Mouse (Mus musculus) lung, postnatal 14 days (tissue): ENCODE data around the gene Alk.
"Not testable (repeated sequence)": the region's sequence is repeated elsewhere in the genome, so short reads cannot be mapped to it uniquely, and the experiment has no call there.

Experiments used
- DNase-seq: peaks from one replicate; pipeline ENCODE4 v3.0.0; 2021

Alk gene

DNA sequence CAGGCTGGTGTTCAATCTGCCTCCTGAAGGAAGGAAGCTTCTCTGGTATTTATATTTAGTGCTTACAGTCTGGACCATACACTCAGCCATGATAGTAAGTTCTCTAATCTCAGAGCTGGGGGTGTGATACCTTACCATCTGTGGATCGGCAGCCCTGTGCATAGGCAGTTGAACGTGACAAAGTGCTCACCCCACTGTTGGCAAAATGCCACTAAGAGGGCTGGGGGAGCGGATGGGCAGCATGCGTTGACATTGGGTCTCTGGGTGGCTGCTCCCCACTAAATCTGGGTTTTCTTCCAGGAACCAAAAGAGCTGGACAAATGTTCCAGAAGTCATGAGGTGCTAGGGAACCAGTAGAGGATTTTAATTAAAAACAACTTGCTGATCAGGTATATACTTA is 78.1 kb downstream of the Alk start:
- no peak for DNase-seq

DNA sequence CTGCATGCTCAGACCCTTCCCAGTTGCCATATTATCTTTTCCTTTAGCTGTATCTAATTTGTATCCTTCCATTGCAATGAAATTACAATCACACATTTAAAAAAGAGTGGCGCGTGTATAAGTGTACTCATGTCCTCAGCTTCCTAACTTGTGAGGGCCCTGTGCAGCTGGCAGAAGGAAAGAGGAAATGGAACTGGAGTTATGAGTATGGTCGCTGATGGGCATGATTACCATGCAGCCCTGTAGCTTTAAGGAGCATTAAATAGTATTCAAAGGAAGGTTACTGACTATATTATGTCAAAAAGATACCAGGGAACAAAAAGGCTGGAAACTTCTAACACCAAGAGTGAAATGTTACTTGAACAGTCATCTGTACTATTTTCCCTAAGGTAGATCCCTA is 79.6 kb downstream of the Alk start:
- DNase-seq = no peak

DNA sequence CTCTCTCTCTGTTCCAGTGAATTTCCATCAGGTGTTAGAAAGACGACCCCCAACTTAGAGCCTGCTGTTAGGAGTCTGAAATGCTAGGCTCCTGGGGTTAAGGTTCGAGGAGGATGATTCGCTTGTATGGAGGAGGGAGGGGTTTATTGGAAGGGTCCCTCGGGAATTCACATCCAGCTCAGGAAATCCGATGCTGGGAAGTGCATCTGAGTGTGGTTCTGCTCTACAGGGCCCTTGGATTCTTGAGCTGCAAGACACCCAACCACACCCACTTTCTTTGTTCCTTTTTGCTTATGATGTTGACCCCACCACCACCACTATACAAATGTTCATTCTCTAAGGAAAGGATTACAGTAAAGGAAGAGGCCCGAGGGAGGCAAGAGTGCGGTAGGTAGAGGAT is 81.4 kb downstream of the Alk start:
- no peak for DNase-seq

DNA sequence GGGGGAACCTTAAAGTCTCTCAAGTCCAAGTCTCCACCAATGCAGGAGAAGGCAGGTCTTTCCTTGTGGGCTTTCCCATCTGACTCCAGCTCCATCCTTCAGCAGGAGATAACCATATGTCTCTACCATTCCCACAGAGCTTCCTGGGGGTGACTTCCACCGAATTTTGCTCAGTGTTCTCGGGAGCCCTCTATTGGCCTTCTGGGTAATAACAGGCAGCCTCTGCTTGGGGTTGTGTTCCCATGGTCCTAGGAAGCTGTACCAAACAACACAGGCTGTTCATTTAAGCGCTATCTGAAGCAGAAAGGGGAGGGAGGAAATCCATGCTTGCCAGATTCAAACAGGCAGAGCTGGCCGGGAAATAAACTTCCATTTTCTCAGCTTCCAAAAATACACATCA is 82.0 kb downstream of the Alk start:
- DNase-seq = peak; percentile 52

DNA sequence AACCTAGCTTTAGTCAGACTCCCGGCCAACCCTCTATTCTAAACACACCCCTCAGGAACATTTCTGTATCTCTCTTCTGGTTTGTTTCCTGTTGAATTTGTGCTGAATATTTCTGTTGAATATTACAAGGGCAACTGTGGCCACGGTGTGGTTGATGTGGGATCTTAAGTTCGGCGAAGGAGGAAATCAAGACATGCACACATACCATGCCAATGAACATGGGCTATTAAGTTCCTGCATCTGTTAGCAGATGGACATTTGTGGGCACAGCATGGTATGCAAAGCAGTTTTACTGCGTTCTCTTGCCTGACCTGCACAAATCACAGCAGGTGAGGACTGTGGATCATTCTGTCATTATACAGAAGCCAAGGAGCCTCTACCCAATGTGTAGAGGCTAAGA is 83.1 kb downstream of the Alk start:
- DNase-seq = no peak

DNA sequence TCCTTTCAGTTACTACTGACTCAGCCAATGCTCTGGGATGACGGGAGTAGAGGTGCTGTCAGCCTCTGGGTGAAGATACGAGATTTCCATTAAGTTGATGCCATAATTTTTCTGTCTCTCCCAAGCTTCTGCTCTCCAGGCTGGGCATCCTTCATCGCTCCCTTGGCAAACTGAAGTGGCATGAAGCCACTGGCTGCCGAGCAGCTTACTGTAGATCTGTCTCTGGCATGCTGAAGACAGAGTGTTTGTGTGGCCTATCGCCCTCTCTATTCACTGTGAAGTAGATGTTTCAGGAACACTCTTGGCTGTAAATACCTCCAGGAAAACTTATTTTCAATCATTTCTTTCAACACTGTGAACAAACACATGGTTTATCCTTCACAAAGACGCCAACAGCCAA is 93.7 kb downstream of the Alk start:
- DNase-seq = no peak

DNA sequence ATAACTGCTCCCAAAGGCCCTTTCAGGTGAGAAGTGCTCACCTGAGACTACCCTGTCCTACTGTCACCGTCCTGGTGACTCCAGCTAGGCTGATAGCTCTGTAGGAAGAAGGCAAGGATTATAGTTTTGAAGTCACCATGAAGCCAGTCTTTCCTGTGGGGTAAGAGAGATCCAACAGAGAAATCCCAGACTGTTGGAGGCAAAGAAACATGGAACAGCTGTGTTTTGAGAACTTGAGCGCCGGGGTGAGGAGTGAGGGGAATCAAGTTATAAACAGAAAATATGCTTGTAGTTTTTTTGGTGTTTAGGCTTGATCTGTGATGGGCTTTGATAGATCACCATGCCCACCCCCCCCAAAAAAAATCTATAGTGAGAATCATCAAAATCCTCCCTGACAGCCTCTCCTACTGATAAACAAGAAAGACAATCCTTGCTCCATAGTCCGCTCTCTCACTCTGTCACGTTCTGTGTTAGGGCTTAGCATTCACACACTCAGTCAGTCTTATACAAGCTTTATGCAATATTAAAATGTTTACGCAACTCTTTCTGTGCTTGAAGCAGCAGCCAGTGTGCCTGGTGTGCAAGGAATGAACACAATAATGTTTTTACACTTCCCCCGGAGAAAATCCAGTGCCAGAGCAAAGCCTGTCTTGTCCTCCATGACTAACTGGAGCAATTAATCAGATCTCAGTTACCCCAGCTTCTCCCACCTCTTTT is 95.6 kb downstream of the Alk start:
- DNase-seq = no peak

DNA sequence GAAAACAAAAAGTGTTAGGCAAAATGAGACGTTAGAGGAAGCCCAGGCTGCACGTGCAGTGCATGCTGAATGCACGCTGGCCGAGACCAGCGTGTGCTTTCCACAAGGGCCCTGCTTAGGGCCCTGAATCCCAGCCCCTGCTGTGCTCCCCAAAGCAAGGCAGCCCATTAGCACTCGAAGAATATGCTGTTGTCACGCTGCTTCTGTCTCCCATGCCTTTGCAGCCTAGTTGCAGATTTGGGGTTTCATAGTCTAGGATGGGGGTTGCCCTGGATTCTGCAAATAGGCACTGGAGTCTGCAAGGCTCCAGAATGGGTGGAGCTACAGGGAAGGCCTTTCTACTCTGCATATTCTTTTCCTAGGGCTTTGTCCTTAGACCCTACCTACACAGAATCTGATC is 99.2 kb downstream of the Alk start:
- no peak for DNase-seq

DNA sequence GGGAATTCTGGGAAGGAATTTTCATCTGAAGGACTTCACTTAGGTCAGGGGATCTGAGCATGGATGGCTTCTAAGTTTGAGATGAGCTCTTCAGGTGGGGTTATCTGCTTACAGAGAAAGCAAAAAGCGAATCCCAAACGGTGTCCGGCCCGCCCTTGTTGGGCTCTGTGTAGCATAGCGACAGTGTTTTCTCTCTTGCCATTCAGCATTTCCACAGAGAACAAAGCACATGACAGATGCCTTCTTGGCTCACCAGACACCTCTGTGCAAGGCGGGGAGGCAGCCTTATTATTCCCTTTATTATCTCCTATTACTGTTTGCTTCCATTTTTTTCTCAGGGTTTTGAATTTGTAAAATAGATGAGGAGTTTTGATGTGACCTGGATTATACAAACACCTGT is 99.8 kb downstream of the Alk start:
- no peak for DNase-seq

DNA sequence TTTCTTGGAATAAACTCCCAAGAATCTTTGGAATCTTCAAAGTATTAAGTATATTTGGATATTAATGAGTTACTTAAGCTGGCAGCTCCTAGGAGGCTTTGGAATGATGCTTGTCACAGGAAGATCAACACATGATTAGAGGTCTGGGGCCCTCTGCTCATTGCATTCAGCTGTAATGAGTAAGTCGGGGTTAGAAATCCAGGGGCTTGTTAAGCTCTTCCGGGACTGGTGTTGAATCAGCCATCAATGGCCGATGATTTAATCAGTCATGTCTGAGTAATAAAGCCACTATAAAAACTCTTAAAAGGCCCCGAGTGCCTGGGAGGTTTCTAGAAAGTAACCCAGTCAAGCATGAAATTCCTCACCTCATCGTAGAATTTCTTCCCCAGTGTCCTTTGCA is 109.0 kb downstream of the Alk start:
- DNase-seq = no peak

DNA sequence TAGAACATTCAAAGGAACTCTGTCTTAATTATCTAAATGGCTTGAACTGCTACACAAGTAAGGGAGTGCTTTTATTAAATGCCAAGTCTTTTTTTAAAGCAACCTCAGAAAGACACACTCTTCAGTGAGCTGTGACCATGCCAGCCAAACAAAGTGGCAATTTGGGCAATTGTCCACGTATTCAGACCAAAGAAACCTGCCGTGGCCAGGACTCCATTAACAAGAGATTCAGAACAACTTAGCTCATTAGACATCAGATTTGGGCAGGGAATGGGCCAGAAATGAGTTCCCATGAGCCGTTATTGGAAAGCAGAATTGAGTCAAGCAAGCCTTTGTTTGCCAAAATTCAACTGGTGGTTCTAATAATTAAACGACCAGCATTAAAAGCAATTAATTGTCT is 118.8 kb downstream of the Alk start:
- DNase-seq = no peak

DNA sequence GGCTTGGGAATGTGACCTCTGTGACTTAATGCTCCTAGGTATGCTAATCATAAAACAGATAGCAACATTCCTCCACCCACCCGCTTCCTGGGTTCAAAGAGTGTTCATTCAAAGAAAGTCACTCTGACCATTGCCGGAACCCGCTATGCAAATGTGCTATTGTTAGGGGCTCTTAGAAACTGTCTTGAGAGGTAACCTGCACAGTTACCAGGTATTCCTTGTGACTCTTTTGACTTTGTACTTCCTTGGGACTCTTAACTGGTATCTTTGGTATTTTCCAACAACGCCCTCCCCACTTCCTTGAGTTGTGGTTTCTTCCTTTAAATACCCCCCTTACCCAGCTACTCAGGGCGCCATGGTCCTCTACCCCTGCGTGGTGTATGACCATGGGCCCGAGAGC is 125.2 kb downstream of the Alk start:
- DNase-seq = not testable (repeated sequence)

DNA sequence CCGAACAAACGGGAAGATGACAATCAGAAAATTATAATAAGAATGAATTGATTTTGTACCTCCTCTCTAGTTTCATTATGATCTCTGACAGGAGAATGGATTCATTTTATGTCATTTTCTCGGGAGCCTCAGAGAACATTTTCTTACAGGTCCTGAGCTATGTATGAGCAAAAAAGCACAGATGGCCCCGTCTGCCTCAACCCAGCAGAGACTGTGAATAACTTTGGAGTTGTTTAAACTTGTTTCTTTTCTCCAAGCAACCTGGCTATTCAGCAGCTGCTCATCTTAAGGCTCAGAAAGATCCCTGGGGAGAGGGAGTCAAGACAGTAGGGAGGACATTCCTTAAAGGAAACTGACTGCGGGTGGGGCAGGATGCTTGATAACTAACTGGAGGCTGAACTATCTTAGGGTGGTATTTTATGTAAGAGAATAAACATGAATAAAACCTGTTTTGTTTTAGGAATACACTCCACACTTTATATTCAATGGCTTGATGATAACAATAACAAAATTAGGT is 126.5 kb downstream of the Alk start:
- no peak for DNase-seq

DNA sequence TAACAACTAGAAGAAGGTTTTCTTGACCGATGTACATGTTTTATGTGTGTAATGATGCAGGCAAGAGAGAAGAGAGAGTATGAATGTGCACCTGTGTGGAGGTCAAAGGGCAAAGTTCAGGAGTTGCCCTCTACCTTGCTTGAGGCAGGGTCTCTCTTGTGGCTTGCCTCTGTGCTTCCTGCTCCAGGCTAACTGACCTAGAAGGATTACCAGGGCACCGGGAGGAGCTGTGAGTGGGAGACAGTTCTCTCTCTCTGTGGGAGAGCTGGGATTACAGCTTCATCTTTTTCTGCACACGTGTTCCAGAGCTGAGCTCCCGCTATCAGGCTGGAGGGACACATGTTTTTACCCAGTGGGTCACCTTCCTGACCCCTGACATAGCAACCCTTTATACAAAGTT is 127.5 kb downstream of the Alk start:
- DNase-seq = no peak

DNA sequence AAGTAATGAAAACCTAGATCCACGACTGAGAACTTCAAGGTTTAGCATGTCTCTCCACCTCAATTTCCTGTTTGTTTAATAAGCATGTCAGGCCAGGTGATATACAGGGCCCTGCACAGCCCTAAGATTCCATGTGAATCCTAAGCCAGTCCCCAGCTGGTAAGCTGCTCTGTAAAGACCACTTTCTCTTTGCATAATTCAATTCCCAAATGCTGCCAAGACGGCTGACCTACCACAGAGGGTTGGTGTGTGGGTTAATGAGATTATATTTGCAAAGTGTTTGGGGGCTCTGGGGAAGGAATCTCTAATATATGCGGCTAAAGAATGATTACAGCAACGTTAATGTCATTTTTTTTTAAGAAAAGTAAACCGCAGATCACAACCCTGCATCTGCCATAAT is 130.3 kb downstream of the Alk start:
- DNase-seq = no peak

DNA sequence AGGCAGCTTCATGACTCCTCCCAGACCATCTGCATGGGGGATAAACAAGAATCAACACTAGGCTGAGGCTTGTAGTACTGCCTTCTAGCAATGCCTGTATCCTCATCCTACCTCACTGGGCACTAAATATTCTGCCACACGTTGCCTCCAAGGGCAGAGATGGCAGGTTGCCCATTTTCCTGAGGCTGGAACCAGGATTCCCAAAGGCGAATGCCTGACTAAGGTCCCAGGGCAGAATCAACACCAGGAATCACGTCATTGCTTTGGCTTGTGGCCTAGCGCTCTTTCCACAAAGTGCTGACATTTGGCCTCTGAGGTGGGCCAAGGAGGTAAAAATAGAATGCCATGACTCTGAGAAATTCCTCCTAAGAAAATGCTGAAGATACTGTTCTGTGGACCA is 155.9 kb downstream of the Alk start:
- DNase-seq = peak; percentile 22

DNA sequence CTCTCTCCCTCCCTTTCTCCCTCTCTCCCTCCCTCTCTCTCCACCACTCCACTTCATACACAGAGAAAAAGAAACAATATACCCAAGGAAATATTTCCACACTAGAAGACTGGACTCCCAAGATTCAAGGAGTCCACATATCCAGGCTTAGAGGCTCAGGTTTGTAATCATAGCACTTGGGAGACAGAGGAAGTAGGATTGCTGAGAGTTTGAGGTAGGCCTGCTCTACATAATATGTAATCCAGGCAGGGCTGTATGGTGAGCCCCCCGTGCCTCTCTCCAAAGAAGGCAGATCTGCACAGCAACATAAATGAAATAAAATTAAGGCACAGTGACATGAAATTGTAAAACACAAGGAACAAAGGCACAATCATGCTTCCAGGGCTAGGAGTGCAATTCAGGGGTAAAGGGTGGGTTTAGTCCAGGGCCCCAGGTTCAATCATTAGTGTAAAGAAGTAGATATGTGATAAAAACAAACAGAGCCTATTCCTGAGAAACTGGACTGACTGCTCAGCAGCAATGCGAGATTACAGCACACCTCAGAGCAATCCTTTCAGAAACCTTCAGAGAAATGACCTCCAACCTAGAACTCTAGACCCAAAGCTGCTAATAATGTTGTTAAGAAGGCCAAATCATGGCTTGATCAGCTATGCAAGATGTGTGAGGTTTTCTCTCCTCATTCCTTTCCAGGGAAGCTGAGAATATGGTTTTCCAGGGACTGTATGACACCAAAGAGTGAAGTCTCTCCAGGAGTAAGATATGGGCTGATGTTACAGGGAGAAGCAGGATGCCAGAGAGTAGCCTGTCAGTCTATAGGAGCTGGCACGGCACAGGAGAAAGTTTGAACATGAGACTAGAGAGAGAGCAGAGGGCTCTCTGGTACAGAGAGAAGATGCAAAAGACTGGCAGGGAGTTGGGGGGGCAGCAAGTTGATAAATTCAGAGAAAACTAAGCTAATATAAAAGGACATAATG is 158.9 kb downstream of the Alk start:
- no peak for DNase-seq

DNA sequence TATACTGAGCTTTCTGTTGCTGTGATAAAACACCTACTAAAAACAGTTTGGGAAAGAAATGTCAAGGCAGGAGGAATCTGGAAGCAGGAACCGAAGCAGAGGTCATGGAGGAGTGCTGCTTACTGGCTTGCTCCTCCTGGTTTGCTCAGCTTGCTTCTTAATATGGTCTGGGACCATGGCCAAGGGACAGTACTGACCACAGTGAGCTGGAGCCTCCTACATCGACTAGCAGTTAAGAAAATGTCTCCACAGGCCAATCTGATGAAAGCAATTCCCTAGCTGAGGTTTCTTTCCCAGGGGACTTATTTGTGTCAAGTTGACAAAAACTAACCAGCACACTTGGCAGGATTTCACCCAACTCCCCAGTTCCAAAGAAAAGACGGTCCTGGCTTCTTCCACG is 187.0 kb downstream of the Alk start:
- DNase-seq = no peak

DNA sequence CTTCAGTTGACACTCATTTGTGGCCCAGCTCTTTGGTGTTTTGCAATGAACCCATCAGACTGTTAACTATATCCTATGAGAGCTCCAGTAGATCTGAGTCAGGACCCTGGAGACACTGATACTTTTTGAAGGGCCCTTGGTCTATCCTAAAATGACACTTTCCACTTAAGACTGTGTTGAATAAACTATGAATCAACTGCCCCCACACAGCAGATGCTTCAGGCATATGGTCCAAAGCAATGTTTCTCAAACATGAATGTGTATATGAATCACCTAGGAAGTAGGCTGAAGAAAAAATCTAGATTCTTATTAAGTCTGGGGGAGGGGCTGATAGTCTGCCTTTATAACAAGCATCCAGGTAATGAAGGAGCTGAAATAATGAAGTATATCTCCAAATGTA is 189.8 kb downstream of the Alk start:
- DNase-seq = no peak

DNA sequence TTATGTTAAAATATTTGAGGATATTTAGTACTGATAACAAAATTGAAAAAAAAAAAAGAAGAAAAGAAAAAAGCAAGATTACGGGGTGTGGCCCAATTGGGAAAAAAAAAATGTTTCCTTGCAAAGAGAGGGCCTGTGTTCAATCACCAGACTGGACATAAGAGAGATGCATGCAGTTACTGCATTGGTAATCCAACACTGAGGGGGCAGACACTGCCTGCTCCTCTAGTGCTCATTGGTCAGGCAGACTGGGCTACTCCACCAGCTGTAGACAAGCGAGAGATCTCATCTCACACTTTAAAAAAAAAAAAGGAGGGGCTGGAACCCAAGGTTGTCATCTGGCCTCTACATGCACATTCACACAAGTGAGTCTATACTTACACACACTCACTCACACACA is 199.6 kb downstream of the Alk start:
- DNase-seq = no peak

DNA sequence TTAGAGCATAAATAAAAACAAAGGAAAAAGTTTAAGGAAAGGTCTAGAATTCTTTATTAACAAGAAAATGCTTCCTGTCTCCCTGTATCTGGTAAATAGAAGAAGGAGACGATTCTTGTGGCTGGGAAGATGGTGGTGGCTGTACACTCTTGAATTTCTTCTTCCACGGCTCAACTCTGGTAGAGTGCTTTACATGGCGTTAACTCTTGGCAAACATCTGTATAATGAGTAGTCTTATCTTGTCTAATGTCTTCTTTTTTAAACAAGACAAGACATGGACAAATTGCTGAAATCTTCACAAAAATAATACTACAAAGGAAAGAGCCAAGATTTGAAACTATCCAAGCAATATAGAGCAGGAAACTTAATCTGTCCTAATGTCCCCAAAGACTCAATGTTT is 202.6 kb downstream of the Alk start:
- DNase-seq = no peak

DNA sequence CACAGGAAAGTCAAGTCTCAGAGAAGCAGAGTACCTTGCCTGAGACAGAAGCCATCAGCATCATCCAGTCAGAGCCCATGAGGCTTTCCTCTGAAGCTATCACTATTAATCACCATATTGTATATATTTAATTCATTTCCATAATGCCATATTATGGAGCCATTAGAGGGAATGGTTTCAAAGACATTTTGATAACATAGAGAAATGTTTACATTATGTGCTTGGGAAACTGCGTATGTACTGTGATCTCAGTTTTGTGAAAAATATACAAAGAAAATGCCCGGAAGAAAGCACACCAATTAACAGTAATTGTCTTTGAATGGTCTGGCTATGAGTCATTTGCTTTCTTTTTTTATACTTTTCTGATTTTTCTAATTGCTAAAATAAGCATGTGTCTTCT is 203.1 kb downstream of the Alk start:
- DNase-seq = no peak

DNA sequence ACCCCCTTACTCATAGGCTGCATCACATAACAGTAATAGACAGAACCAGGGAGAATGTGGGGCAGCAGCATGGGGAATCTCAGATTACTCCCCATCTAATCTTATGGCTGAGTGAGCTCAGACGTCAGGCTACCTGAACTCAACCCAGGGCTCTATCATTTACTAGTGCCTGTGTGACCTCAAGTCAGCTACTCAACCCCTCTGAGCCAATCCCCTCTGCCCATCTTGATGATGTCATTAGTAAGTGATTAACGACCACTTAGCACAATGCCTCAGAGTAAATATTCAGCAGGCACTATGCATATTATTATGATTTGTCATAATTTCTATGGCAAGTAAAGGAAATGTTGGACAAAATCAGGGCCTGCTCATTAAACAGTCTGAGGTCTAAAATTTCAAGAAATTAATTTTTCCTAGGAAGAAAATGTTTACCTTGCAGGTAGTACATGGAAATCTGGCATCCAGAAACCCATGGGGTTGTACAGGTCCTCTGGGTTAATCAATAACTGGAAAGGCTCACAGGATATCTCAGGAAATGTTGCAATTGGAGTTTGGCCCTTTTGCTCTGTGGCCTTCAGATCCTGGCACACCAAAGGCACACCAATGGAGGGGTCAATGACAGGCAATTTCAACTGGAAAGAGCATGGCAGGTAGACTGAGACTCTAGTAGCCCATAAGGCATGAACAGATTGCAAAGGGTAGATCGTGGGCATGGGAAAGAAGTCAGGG is 204.9 kb downstream of the Alk start:
- DNase-seq = no peak

DNA sequence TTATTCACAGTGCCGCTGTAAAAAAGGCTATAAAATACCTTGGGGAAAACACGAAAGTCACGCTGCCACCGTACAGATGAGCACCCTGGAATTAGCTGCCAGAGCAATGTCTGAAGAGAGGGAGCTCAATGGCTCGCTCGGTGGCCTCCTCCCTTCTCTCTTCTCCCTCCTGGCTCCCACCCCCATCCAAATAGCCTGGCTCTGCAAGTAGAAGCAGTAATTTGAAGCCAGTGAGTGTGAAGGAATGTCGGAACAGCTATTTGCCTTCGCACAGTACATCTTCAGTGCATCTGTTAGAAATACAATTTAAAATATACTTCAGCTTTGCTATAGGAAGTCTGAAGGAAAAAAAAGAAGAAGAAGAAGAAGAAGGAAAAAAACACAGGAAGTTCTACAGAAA is 208.5 kb downstream of the Alk start:
- DNase-seq = no peak
